Mouse (Mus musculus): ENCODE results near the gene Dync1i1. TPM values are rescaled to one million over a fixed set of nuclear protein-coding genes. Genes with fewer than 3 reads are reported as not detected.

Dync1i1 gene
- polyA plus RNA-seq, 1 experiment = 3.9 TPM

- Histone ChIP-seq H3K4me3 (no peak overlapping the region), H3K27me3 (ENCODE audit: control insufficient read depth, insufficient read depth, insufficient read length) (no peaks in the 10 kb centered on the region), H3K36me3 (ENCODE audit: control insufficient read depth, insufficient read depth) (no peaks in the 10 kb centered on the region), H3K79me2 (ENCODE audit: control insufficient read depth, insufficient read depth) (no peaks in the 10 kb centered on the region), H3ac (ENCODE audit: control insufficient read depth, insufficient read length) (no peak overlapping the region), H3K4me2 (ENCODE audit: low read depth) (no peak overlapping the region)
- TF ChIP-seq MAX (IDR thresholded peaks at IDR 0.05; ENCODE audit: low read depth) (no peak), USF1 (IDR thresholded peaks at IDR 0.05; ENCODE audit: low read depth) (no peak)
These were observed 197.7 kb downstream of the Dync1i1 start for GRCm38 (mm10) chr6:5923148-5923547.

GRCm38 (mm10) chr6:5930140-5930539 lies 204.7 kb downstream of the Dync1i1 start:
- Histone ChIP-seq H3K27me3 (ENCODE audit: control insufficient read depth, insufficient read depth, insufficient read length) (no peaks in the 10 kb centered on the region), H3ac (ENCODE audit: control insufficient read depth, insufficient read length) (no peak overlapping the region), H3K4me2 (ENCODE audit: low read depth) (no peak overlapping the region), H3K36me3 (ENCODE audit: control insufficient read depth, insufficient read depth) (no peaks in the 10 kb centered on the region), H3K79me2 (ENCODE audit: control insufficient read depth, insufficient read depth) (no peaks in the 10 kb centered on the region), H3K4me3 (no peak overlapping the region)
- TF ChIP-seq POLR2AphosphoS2 (IDR thresholded peaks at IDR 0.05; ENCODE audit: insufficient read length, low read depth) (no peak), POLR2A (IDR thresholded peaks at IDR 0.05; ENCODE audit: insufficient read length, low read depth) (no peak), MYOG (IDR thresholded peaks at IDR 0.05; ENCODE audit: control insufficient read depth in 1 of 3, insufficient read depth in 1 of 3, insufficient read length in 2 of 3, low read depth in 2 of 3) (no peak), E2F4 (IDR thresholded peaks at IDR 0.05; ENCODE audit: insufficient read depth) (no peak), TCF12 (IDR thresholded peaks at IDR 0.05; ENCODE audit: insufficient read depth, poor library complexity, severe bottlenecking) (no peak), MAX (IDR thresholded peaks at IDR 0.05; ENCODE audit: low read depth) (no peak), CEBPB (IDR thresholded peaks at IDR 0.05; ENCODE audit: insufficient read depth, poor library complexity, severe bottlenecking) (no peak), REST (IDR thresholded peaks at IDR 0.05; ENCODE audit: insufficient read depth, insufficient read length) (no peak)

- no peaks in the 10 kb centered on the region for H3K79me2 ChIP-seq (ENCODE audit: control insufficient read depth, insufficient read depth)
- H3K36me3 ChIP-seq (ENCODE audit: control insufficient read depth, insufficient read depth) = no peaks in the 10 kb centered on the region
- H3ac ChIP-seq (ENCODE audit: control insufficient read depth, insufficient read length) = no peak overlapping the region
- TF ChIP-seq MYOG (IDR thresholded peaks at IDR 0.05; ENCODE audit: control insufficient read depth in 1 of 3, insufficient read depth in 1 of 3, insufficient read length in 2 of 3, low read depth in 2 of 3) (no peak), TCF3 (IDR thresholded peaks at IDR 0.05; ENCODE audit: insufficient read length, low read depth) (no peak), POLR2AphosphoS2 (IDR thresholded peaks at IDR 0.05; ENCODE audit: insufficient read length, low read depth) (no peak), POLR2A (IDR thresholded peaks at IDR 0.05; ENCODE audit: insufficient read length, low read depth) (no peak), SRF (IDR thresholded peaks at IDR 0.05; ENCODE audit: control insufficient read depth, insufficient read length, low read depth) (no peak), MAX (IDR thresholded peaks at IDR 0.05; ENCODE audit: low read depth) (no peak), E2F4 (IDR thresholded peaks at IDR 0.05; ENCODE audit: insufficient read depth) (no peak), REST (IDR thresholded peaks at IDR 0.05; ENCODE audit: insufficient read depth, insufficient read length) (no peak), USF1 (IDR thresholded peaks at IDR 0.05; ENCODE audit: low read depth) (no peak), MYOD1 (IDR thresholded peaks at IDR 0.05; ENCODE audit: control insufficient read depth in 1 of 3, insufficient read length in 2 of 3, low read depth in 2 of 3) (no peak), TCF12 (IDR thresholded peaks at IDR 0.05; ENCODE audit: insufficient read depth, poor library complexity, severe bottlenecking) (no peak), CEBPB (IDR thresholded peaks at IDR 0.05; ENCODE audit: insufficient read depth, poor library complexity, severe bottlenecking) (no peak)
- no peak overlapping the region for H3K4me2 ChIP-seq (ENCODE audit: low read depth)
- H3K27me3 ChIP-seq (ENCODE audit: control insufficient read depth, insufficient read depth, insufficient read length) = no peaks in the 10 kb centered on the region
- H3K4me3 ChIP-seq = no peak overlapping the region
These were observed 210.3 kb downstream of the Dync1i1 start for GRCm38 (mm10) chr6:5935587-5936353.

GRCm38 (mm10) chr6:5949812-5950392 lies 224.5 kb downstream of the Dync1i1 start:
- Histone ChIP-seq H3K4me2 (ENCODE audit: low read depth) (no peak overlapping the region), H3ac (ENCODE audit: control insufficient read depth, insufficient read length) (no peak overlapping the region), H3K27me3 (ENCODE audit: control insufficient read depth, insufficient read depth, insufficient read length) (no peaks in the 10 kb centered on the region), H3K4me3 (no peak overlapping the region), H3K36me3 (ENCODE audit: control insufficient read depth, insufficient read depth) (no peaks in the 10 kb centered on the region), H3K79me2 (ENCODE audit: control insufficient read depth, insufficient read depth) (no peaks in the 10 kb centered on the region)
- TF ChIP-seq SRF (IDR thresholded peaks at IDR 0.05; ENCODE audit: control insufficient read depth, insufficient read length, low read depth) (no peak), POLR2AphosphoS2 (IDR thresholded peaks at IDR 0.05; ENCODE audit: insufficient read length, low read depth) (no peak), CEBPB (IDR thresholded peaks at IDR 0.05; ENCODE audit: insufficient read depth, poor library complexity, severe bottlenecking) (no peak), MYOG (IDR thresholded peaks at IDR 0.05; ENCODE audit: control insufficient read depth in 1 of 3, insufficient read depth in 1 of 3, insufficient read length in 2 of 3, low read depth in 2 of 3) (no peak), POLR2A (IDR thresholded peaks at IDR 0.05; ENCODE audit: insufficient read length, low read depth) (no peak), MYOD1 (IDR thresholded peaks at IDR 0.05; ENCODE audit: control insufficient read depth in 1 of 3, insufficient read length in 2 of 3, low read depth in 2 of 3) (no peak), E2F4 (IDR thresholded peaks at IDR 0.05; ENCODE audit: insufficient read depth) (no peak), REST (IDR thresholded peaks at IDR 0.05; ENCODE audit: insufficient read depth, insufficient read length) (no peak), MAX (IDR thresholded peaks at IDR 0.05; ENCODE audit: low read depth) (no peak), TCF3 (IDR thresholded peaks at IDR 0.05; ENCODE audit: insufficient read length, low read depth) (no peak), USF1 (IDR thresholded peaks at IDR 0.05; ENCODE audit: low read depth) (no peak), TCF12 (IDR thresholded peaks at IDR 0.05; ENCODE audit: insufficient read depth, poor library complexity, severe bottlenecking) (no peak)
